Mouse (Mus musculus): Measurements from ENCODE around the gene Larp4. TPM values are rescaled to one million over a fixed set of nuclear protein-coding genes. Genes with fewer than 3 reads are reported as not detected.

The Larp4 gene
- total RNA-seq, 4 experiments from 2014 or later: 40.0 to 65.4 (median 47.6) TPM

GRCm38 (mm10) chr15:100004677-100005273 lies 34.9 kb downstream of the Larp4 start:
- DNase-seq (ENCODE audit: low spot score in 2 of 2): no peak

- DNase-seq (ENCODE audit: low spot score in 2 of 2): no peak
These were observed 36.3 kb downstream of the Larp4 start for GRCm38 (mm10) chr15:100006180-100006579.

- DNase-seq (ENCODE audit: low spot score in 2 of 2): no peak
These were observed 48.5 kb downstream of the Larp4 start for GRCm38 (mm10) chr15:100018280-100018899.

GRCm38 (mm10) chr15:100021175-100021574 lies 51.3 kb downstream of the Larp4 start:
- DNase-seq (ENCODE audit: low spot score in 2 of 2): no peak

GRCm38 (mm10) chr15:100022923-100023322 lies 53.1 kb downstream of the Larp4 start:
- DNase-seq (ENCODE audit: low spot score in 2 of 2): peak in 1 of 2 experiments; percentile 26

- no peak for DNase-seq (ENCODE audit: low spot score in 2 of 2)
These were observed 55.4 kb downstream of the Larp4 start for GRCm38 (mm10) chr15:100025076-100025834.

GRCm38 (mm10) chr15:100028133-100028532 lies 58.3 kb downstream of the Larp4 start:
- no peak for DNase-seq (ENCODE audit: low spot score in 2 of 2)

GRCm38 (mm10) chr15:100029497-100029896 lies 59.6 kb downstream of the Larp4 start:
- DNase-seq (ENCODE audit: low spot score in 2 of 2): no peak

GRCm38 (mm10) chr15:100029900-100030299 lies 60.0 kb downstream of the Larp4 start:
- DNase-seq (ENCODE audit: low spot score in 2 of 2): no peak

- no peak for DNase-seq (ENCODE audit: low spot score in 2 of 2)
These were observed 62.7 kb downstream of the Larp4 start for GRCm38 (mm10) chr15:100032546-100032945.

- peak; percentile 91 to 93 for DNase-seq (ENCODE audit: low spot score in 2 of 2)
These were observed 68.7 kb downstream of the Larp4 start, which contains the start of gene Dip2b for GRCm38 (mm10) chr15:100038470-100038971. TSS of gene Dip2b (plus strand) at chr15:100038664.

- no peak for DNase-seq (ENCODE audit: low spot score in 2 of 2)
These were observed 69.3 kb downstream of the Larp4 start for GRCm38 (mm10) chr15:100039001-100039701.

GRCm38 (mm10) chr15:100040541-100041266 lies 70.8 kb downstream of the Larp4 start:
- no peak for DNase-seq (ENCODE audit: low spot score in 2 of 2)

GRCm38 (mm10) chr15:100041267-100042047 lies 71.6 kb downstream of the Larp4 start:
- no peak for DNase-seq (ENCODE audit: low spot score in 2 of 2)

GRCm38 (mm10) chr15:100042048-100042400 lies 72.2 kb downstream of the Larp4 start:
- DNase-seq (ENCODE audit: low spot score in 2 of 2): no peak

GRCm38 (mm10) chr15:100045576-100045975 lies 75.7 kb downstream of the Larp4 start:
- DNase-seq (ENCODE audit: low spot score in 2 of 2): peak; percentile 17 to 56

GRCm38 (mm10) chr15:100049496-100050087 lies 79.7 kb downstream of the Larp4 start:
- DNase-seq (ENCODE audit: low spot score in 2 of 2): no peak

GRCm38 (mm10) chr15:100050940-100051339 lies 81.1 kb downstream of the Larp4 start:
- no peak for DNase-seq (ENCODE audit: low spot score in 2 of 2)

- DNase-seq (ENCODE audit: low spot score in 2 of 2): no peak
These were observed 82.9 kb downstream of the Larp4 start for GRCm38 (mm10) chr15:100052726-100053125.
